Comparison of ENCODE assay signal across 8 mouse cellular contexts in the genomic region with DNA sequence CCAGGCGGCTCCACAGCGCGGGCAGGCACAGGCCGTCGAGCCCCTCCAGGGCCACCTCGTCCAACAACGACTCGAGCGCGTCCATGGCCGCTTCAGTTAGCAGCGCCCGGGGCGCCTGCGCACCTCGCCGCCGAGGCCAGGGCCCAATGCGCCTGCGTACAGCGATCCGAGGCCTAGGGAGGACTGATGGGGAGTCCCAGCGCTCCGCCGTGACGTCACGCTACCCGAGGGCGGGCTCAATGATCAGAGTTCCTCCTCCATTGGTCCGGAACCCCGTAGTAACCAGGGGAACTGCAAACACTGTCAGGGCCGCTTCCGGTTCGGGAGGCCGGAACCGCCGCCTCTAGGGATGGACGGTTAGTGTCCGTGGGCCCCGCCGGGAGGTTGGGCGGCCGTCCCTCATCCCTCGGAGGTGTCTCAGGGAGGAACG. TPM values are rescaled to one million over a fixed set of nuclear protein-coding genes. Genes with fewer than 3 reads are reported as not detected.
A peak's percentile ranks its signal among the peaks of the same experiment; 100 is the strongest.
DNase-seq lines count a peak whose midpoint lies in the region; ATAC-seq lines count a peak whose summit lies in the region.

A gene (minus strand): TSS at position 188 of the 430 bp plus-strand sequence.
A gene (plus strand): TSS at position 296 of the 430 bp plus-strand sequence.

- under 1% methylated on average over 45 of the region's 45 CpGs for WGBS in heart, embryonic 13.5 days
- under 1% methylated on average over 45 of the region's 45 CpGs for WGBS in liver, embryonic 12.5 days (ENCODE audit: insufficient replicate concordance)
- 0% methylated on average over 45 of the region's 45 CpGs for WGBS in stomach, embryonic 15.5 days

- H3K27me3 ChIP-seq in heart, embryonic 13.5 days (replicated peaks): no peaks in the 10 kb centered on the region
- H3K27me3 ChIP-seq in liver, embryonic 12.5 days (replicated peaks): no peaks in the 10 kb centered on the region
- H3K27me3 ChIP-seq in stomach, embryonic 15.5 days (replicated peaks): no peaks in the 10 kb centered on the region

- peak within 1 kb of the TSS; percentile 41; the same call in 1 of the 2 replicates for H3K27ac ChIP-seq in brown adipose tissue, adult 24 weeks (replicated peaks; ENCODE audit: low read depth, low read length)
- H3K27ac ChIP-seq in heart, embryonic 13.5 days (replicated peaks): peak within 1 kb of the TSS; percentile 91
- H3K27ac ChIP-seq in liver, embryonic 12.5 days: peak within 1 kb of the TSS; percentile 88
- H3K27ac ChIP-seq in stomach, embryonic 15.5 days: peak within 1 kb of the TSS; percentile 89

- no peaks in the 10 kb centered on the region for H3K9me3 ChIP-seq in heart, embryonic 13.5 days
- no peaks in the 10 kb centered on the region for H3K9me3 ChIP-seq in liver, embryonic 12.5 days (replicated peaks)
- H3K9me3 ChIP-seq in stomach, embryonic 15.5 days: no peaks in the 10 kb centered on the region

- peak within 1 kb of the TSS; percentile 92 for H3K4me2 ChIP-seq in heart, embryonic 13.5 days
- H3K4me2 ChIP-seq in liver, embryonic 12.5 days: peak within 1 kb of the TSS; percentile 93
- peak within 1 kb of the TSS; percentile 79 for H3K4me2 ChIP-seq in stomach, embryonic 15.5 days

- ATAC-seq in heart, embryonic 13.5 days (ENCODE audit: extremely low read depth, insufficient number of reproducible peaks, low FRiP score, low TSS enrichment): peak; percentile 98
- peak; percentile 98 for ATAC-seq in liver, embryonic 12.5 days
- peak; percentile 99 for ATAC-seq in stomach, embryonic 15.5 days (ENCODE audit: insufficient read depth, low FRiP score, low read depth)

- peak within 1 kb of the TSS; percentile 85 for H3K4me3 ChIP-seq in brown adipose tissue, adult 24 weeks (ENCODE audit: insufficient read depth, low read depth, low read length)
- peak within 1 kb of the TSS; percentile 70 for H3K4me3 ChIP-seq in heart, embryonic 13.5 days
- peak within 1 kb of the TSS; percentile 93 for H3K4me3 ChIP-seq in liver, embryonic 12.5 days
- peak within 1 kb of the TSS; percentile 90 for H3K4me3 ChIP-seq in stomach, embryonic 15.5 days (replicated peaks)

- H3K9ac ChIP-seq in heart, embryonic 13.5 days: peak within 1 kb of the TSS; percentile 90
- H3K9ac ChIP-seq in liver, embryonic 12.5 days: peak within 1 kb of the TSS; percentile 92
- H3K9ac ChIP-seq in stomach, embryonic 15.5 days: peak within 1 kb of the TSS; percentile 67

- peaks cover 25% of the 10 kb centered on the region for H3K36me3 ChIP-seq in heart, embryonic 13.5 days
- peaks cover 21% of the 10 kb centered on the region for H3K36me3 ChIP-seq in liver, embryonic 12.5 days
- H3K36me3 ChIP-seq in stomach, embryonic 15.5 days: peaks cover 19% of the 10 kb centered on the region

- peaks cover 11% of the 10 kb centered on the region for H3K4me1 ChIP-seq in brown adipose tissue, adult 24 weeks (ENCODE audit: control insufficient read depth, insufficient read depth, insufficient read length, low read length)
- H3K4me1 ChIP-seq in heart, embryonic 13.5 days: peaks cover 51% of the 10 kb centered on the region
- H3K4me1 ChIP-seq in liver, embryonic 12.5 days: peaks cover 35% of the 10 kb centered on the region
- peaks cover 29% of the 10 kb centered on the region for H3K4me1 ChIP-seq in stomach, embryonic 15.5 days

- peak; percentile 100 for DNase-seq in CD4-positive, CD25-positive, alpha-beta regulatory T cell, adult 2 months (ENCODE audit: low read depth, low spot score)
- DNase-seq in fat pad, adult 2 months (ENCODE audit: extremely low read depth, low read depth, low spot score): peak; percentile 68
- DNase-seq in kidney, postnatal 10 days: peak; percentile 100
- DNase-seq in natural killer cell, adult 2 months (ENCODE audit: low spot score in 2 of 2): peak; percentile 100

RNA-seq across cellular contexts. Expression of the first gene that starts in this region (rescaled TPM):
- 12.9 and 15.2 TPM in 2 replicates for polyA plus RNA-seq in brown adipose tissue, adult 24 weeks (2012; ENCODE audit: insufficient read depth, insufficient read length, missing spikeins)
- 25.5 and 26.0 TPM in 2 replicates for polyA plus RNA-seq in heart, embryonic 13.5 days (2015; fragmentation: Nextera tagmentation; extraction: Ambion mirVana)
- 16.5 and 17.8 TPM in 2 replicates for polyA plus RNA-seq in liver, embryonic 12.5 days (2016; fragmentation: Nextera tagmentation; extraction: Ambion mirVana)
- 20.2 and 23.7 TPM in 2 replicates for polyA plus RNA-seq in stomach, embryonic 15.5 days (2015; fragmentation: Nextera tagmentation; extraction: Ambion mirVana)

RNA-seq across cellular contexts. Expression of the second gene that starts in this region (rescaled TPM):
- polyA plus RNA-seq in brown adipose tissue, adult 24 weeks (2012; ENCODE audit: insufficient read depth, insufficient read length, missing spikeins): 3.0 and 3.5 TPM in 2 replicates
- polyA plus RNA-seq in heart, embryonic 13.5 days (2015; fragmentation: Nextera tagmentation; extraction: Ambion mirVana): 6.9 and 8.2 TPM in 2 replicates
- polyA plus RNA-seq in liver, embryonic 12.5 days (2016; fragmentation: Nextera tagmentation; extraction: Ambion mirVana): 3.4 and 3.5 TPM in 2 replicates
- 6.0 and 8.0 TPM in 2 replicates for polyA plus RNA-seq in stomach, embryonic 15.5 days (2015; fragmentation: Nextera tagmentation; extraction: Ambion mirVana)

Comparison
In these comparisons a context has a peak if more than half of its experiments do, and no peak if none do; other contexts are left out.
1. Peak in every context shown above with its lines: DNase-seq, ATAC-seq, H3K4me3 ChIP-seq and H3K27ac ChIP-seq.
2. H3K27ac ChIP-seq: peak in every context shown above with its lines; median percentile 91 in heart, embryonic 13.5 days; 89 in stomach, embryonic 15.5 days; 88 in liver, embryonic 12.5 days; 41 in brown adipose tissue, adult 24 weeks.